Mouse (Mus musculus) CH12.LX (cell line): ENCODE data around the gene Nhp2. TPM values are rescaled to one million over a fixed set of nuclear protein-coding genes. Genes with fewer than 3 reads are reported as not detected.

Experiments used
- DNase-seq: peaks from one replicate; pipeline ENCODE4 v3.0.0-alpha.2; 2013; ENCODE audit errors: extremely low read depth
- H3K27ac ChIP-seq: 2 replicates; pipeline ENCODE4 v1.5.1; 2012; ENCODE audit warnings: low read depth, mild to moderate bottlenecking, control low read depth, moderate library complexity; ENCODE audit not compliant: insufficient read depth
- H3K27me3 ChIP-seq: replicated peaks from 2 replicates; pipeline ENCODE3; 2012; ENCODE audit warnings: inconsistent platforms
- H3K36me3 ChIP-seq, 2 experiments: replicated peaks in 1 of 2; 2 replicates each; pipeline versions ENCODE3 to v1.6.1; 2012; ENCODE audit warnings: inconsistent platforms in 1 of 2, low read length in 1 of 2, mild to moderate bottlenecking in 1 of 2, mixed read lengths in 1 of 2, moderate library complexity in 1 of 2; ENCODE audit not compliant: control insufficient read depth in 1 of 2, insufficient read depth in 1 of 2
- H3K4me1 ChIP-seq, 2 experiments: 2 replicates each; pipeline ENCODE4 v1.6.1; 2012; ENCODE audit warnings: inconsistent platforms in 1 of 2, moderate library complexity in 1 of 2; ENCODE audit not compliant: insufficient read depth in 2 of 2, control insufficient read depth in 1 of 2
- H3K4me2 ChIP-seq: 2 replicates; pipeline ENCODE4 v1.6.1; 2012; ENCODE audit warnings: low read depth, mild to moderate bottlenecking, control low read depth; ENCODE audit not compliant: poor library complexity, insufficient read depth, severe bottlenecking
- H3K4me3 ChIP-seq, 3 experiments: fragments of 150-350 bp in 1 of 3; sonication (generic) in 1 of 3; replicated peaks in 1 of 3; 2 replicates each; pipeline versions ENCODE3 to v1.5.1; 2011 to 2012; ENCODE audit warnings: low read depth in 2 of 3, low read length in 2 of 3, mild to moderate bottlenecking in 2 of 3, moderate library complexity in 2 of 3, control low read depth in 1 of 3, improper control_type of control experiment in 1 of 3, inconsistent platforms in 1 of 3, mixed read lengths in 1 of 3; ENCODE audit not compliant: poor library complexity in 1 of 3
- H3K79me2 ChIP-seq: replicated peaks from 2 replicates; pipeline ENCODE4 v1.6.1; 2012; ENCODE audit warnings: mild to moderate bottlenecking, moderate library complexity; ENCODE audit not compliant: control insufficient read depth, poor library complexity, insufficient read depth, severe bottlenecking; ENCODE audit errors: extremely low read depth
- H3K9ac ChIP-seq: 2 replicates; pipeline ENCODE4 v1.6.1; 2012; ENCODE audit warnings: low read depth, mild to moderate bottlenecking, control low read depth, moderate library complexity; ENCODE audit not compliant: insufficient read depth
- H3K9me3 ChIP-seq: replicated peaks from 2 replicates; pipeline ENCODE3; 2012; ENCODE audit warnings: low read length, inconsistent platforms, mixed read lengths
- BHLHE40 ChIP-seq: IDR thresholded peaks from 2 replicates; pipeline ENCODE4 v1.6.1; 2011; ENCODE audit warnings: mild to moderate bottlenecking, low read depth, low read length, improper control_type of control experiment
- CHD1 ChIP-seq: IDR thresholded peaks from 2 replicates; pipeline ENCODE4 v1.6.1; 2012; ENCODE audit warnings: low read depth, low read length, improper control_type of control experiment, inconsistent platforms
- CHD2 ChIP-seq: IDR thresholded peaks from 2 replicates; pipeline ENCODE4 v1.6.1; 2011; ENCODE audit warnings: low read length, improper control_type of control experiment
- HCFC1 ChIP-seq: IDR thresholded peaks from 2 replicates; pipeline ENCODE4 v1.6.1; 2012; ENCODE audit warnings: low read depth, mild to moderate bottlenecking, inconsistent platforms, low read length, improper control_type of control experiment
- JUN ChIP-seq: IDR thresholded peaks from 2 replicates; pipeline ENCODE4 v1.6.1; 2011; ENCODE audit warnings: low read depth, mild to moderate bottlenecking, low read length, improper control_type of control experiment, moderate library complexity; ENCODE audit not compliant: insufficient read depth
- MYC ChIP-seq: IDR thresholded peaks from 2 replicates; pipeline ENCODE4 v1.6.1; 2011; ENCODE audit warnings: low read depth, mild to moderate bottlenecking, improper control_type of control experiment, low read length
- NELFE ChIP-seq: IDR thresholded peaks from 2 replicates; pipeline ENCODE4 v1.6.1; 2011; ENCODE audit warnings: low read depth, low read length, improper control_type of control experiment
- NRF1 ChIP-seq: IDR thresholded peaks from 2 replicates; pipeline ENCODE4 v1.6.1; 2014; ENCODE audit warnings: low read depth, mild to moderate bottlenecking, inconsistent platforms, low read length, improper control_type of control experiment, moderate library complexity
- POLR2A ChIP-seq: IDR thresholded peaks from 2 replicates; pipeline ENCODE4 v1.6.1; 2011; ENCODE audit warnings: low read depth, mild to moderate bottlenecking, improper control_type of control experiment, low read length
- POLR2AphosphoS2 ChIP-seq: IDR thresholded peaks from 2 replicates; pipeline ENCODE4 v1.6.1; 2011; ENCODE audit warnings: low read depth, low read length, improper control_type of control experiment
- RCOR1 ChIP-seq: conservative IDR thresholded peaks from 2 replicates; pipeline ENCODE4 v1.6.1; 2012; ENCODE audit warnings: low read depth, mild to moderate bottlenecking, inconsistent platforms, low read length, improper control_type of control experiment
- TBP ChIP-seq: conservative IDR thresholded peaks from 2 replicates; pipeline ENCODE4 v1.6.1; 2011; ENCODE audit warnings: low read depth, low read length, improper control_type of control experiment
- ZC3H11A ChIP-seq: IDR thresholded peaks from 2 replicates; pipeline ENCODE4 v1.6.1; 2012; ENCODE audit warnings: low read depth, mild to moderate bottlenecking, inconsistent platforms, low read length, improper control_type of control experiment
- ZMIZ1 ChIP-seq: IDR thresholded peaks from 2 replicates; pipeline ENCODE4 v1.6.1; 2012; ENCODE audit warnings: low read depth, mild to moderate bottlenecking, inconsistent platforms, low read length, improper control_type of control experiment
- dilution Hi-C: fragments of 300-500 bp; cut with MboI; formaldehyde crosslinking; loops from 2 replicates; pipeline ENCODE4 v1.14.3; 2020; ENCODE audit warnings: low sequenced_read_pairs; ENCODE audit not compliant: extremely low pct_unique_long_range_greater_than_20kb, extremely low pct_ligation_motif_present
- in situ Hi-C: fragments of 300-500 bp; cut with MboI; formaldehyde crosslinking; loops from 3 replicates; pipeline ENCODE4 v1.14.3; 2019; ENCODE audit warnings: low sequenced_read_pairs, low pct_ligation_motif_present, low pct_unique_long_range_greater_than_20kb, mixed read lengths
- polyA plus RNA-seq: library from polyadenylated mRNA; unstranded; fragments of >175 nt; gene quantifications from 2 replicates; pipeline ENCODE4 v1.2.1, GENCODE M21; 2012; ENCODE audit warnings: low read depth; ENCODE audit not compliant: insufficient read length
- total RNA-seq, 2 experiments: library from RNA; depleted of rRNA; stranded (reverse); fragments of 300-350 nt in 1 of 2; fragments of >200 nt in 1 of 2; gene quantifications; 2 replicates each; pipeline ENCODE4 v1.2.3; 2012 to 2014

The Nhp2 gene
- total and polyA plus RNA-seq, 3 experiments = 489 to 847 (median 722) TPM

DNA sequence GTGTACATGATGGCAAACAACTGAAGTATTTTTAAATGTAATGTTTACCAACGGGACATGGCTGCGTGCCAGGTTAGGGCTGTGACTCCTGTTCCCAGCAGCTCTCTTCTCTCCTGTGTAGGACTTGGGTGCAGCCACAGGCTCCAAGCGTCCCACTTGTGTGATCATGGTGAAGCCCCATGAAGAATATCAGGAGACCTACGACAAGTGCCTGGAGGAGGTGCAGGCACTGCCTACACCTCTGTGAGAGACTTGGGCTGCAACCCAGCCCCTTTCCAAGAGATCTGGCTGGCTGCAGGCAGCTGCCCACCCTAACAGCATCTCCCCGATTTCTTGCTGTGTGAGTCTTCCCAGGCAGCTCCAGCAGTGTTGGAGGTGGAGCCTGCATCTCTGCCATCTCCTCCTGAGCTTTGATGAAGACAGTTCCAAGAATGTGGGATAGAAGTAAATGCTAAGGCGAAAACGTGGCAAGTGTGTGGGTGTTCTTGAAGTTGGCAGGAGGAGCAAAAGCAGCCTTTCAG lies 3.5 kb downstream of the Nhp2 start:
- peaks cover 28% of the 10 kb centered on the region for H3K79me2 ChIP-seq
- in situ Hi-C loops (no loop called here), dilution Hi-C loops (no loop called here)
- H3K27me3 ChIP-seq = no peaks in the 10 kb centered on the region
- H3K27ac ChIP-seq = no peak overlapping the region
- H3K4me3 ChIP-seq = no peak overlapping the region
- H3K4me1 ChIP-seq = peaks cover 12 to 55% of the 10 kb centered on the region in 2 experiments
- no peak overlapping the region for H3K4me2 ChIP-seq
- no peaks in the 10 kb centered on the region for H3K9me3 ChIP-seq
- no peak for TF ChIP-seq POLR2AphosphoS2
- no peak for DNase-seq
- H3K36me3 ChIP-seq = peaks cover 65 to 69% of the 10 kb centered on the region in 2 experiments
- no peak overlapping the region for H3K9ac ChIP-seq

DNA sequence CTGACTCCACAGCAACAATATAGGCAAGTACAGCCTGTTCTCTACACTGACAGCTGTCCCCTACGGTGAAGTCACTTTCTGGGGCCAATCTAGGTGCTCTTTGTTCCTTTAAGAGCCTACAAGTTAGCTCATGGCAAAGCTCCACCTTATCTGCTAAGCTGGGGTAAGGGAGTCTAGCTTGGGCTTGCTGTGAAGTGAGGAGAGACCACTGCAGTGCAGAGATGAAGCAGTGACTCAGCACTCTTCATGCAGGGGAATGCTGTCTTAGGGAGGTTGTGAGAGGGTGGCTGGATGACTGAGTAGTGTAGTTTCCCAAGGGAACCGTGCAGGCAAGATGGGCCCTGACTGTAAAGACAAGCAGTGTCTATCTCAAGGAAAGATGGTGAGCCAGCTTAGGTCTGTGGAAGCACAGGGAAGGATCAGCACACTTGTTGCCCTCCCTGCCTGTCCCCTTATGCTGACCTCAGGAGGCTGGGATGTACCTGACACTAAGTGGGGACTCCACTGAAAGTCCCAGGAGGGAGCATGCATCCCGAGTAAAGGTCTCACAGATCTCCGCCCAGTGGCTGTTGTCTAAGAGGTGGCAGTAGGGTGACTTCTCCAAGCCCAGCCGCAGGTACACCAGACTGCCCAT lies 5.8 kb downstream of the Nhp2 start:
- Histone ChIP-seq H3K4me2 (no peak overlapping the region), H3K36me3 (peaks cover 78 to 90% of the 10 kb centered on the region in 2 experiments), H3K4me3 (no peak overlapping the region), H3K4me1 (peaks cover 8 to 49% of the 10 kb centered on the region in 2 experiments)
- dilution Hi-C loops = no loop called here
- TF ChIP-seq CHD2 = no peak
- TF ChIP-seq HCFC1 = no peak
- no peak for TF ChIP-seq JUN
- TF ChIP-seq TBP = no peak
- no peak for TF ChIP-seq RCOR1
- TF ChIP-seq NELFE = no peak
- no peak for TF ChIP-seq MYC
- TF ChIP-seq ZMIZ1 = peak; percentile 63
- no peak for TF ChIP-seq ZC3H11A
- no peak for TF ChIP-seq CHD1
- TF ChIP-seq BHLHE40 = no peak
- peak; percentile 16; the same call in 1 of the 2 replicates for TF ChIP-seq POLR2A
- TF ChIP-seq NRF1 = no peak
- TF ChIP-seq, all 38 proteins: peak for 2
- no peaks in the 10 kb centered on the region for H3K27me3 ChIP-seq
- DNase-seq = no peak
- peak overlapping the region; percentile 57 for H3K27ac ChIP-seq
- H3K79me2 ChIP-seq = peaks cover 21% of the 10 kb centered on the region
- in situ Hi-C loops = no loop called here
- no peaks in the 10 kb centered on the region for H3K9me3 ChIP-seq
- H3K9ac ChIP-seq = no peak overlapping the region
